Mouse (Mus musculus) erythroblast, adult 5-6 weeks (primary cell): Measurements from ENCODE around the gene Bfar. TPM values are rescaled to one million over a fixed set of nuclear protein-coding genes. Genes with fewer than 3 reads are reported as not detected.
"Not testable (repeated sequence)": the region's sequence is repeated elsewhere in the genome, so short reads cannot be mapped to it uniquely, and the experiment has no call there.

Source experiments
- ATAC-seq: replicated peaks from 2 replicates; pipeline ENCODE4 v1.8.0; 2016; ENCODE audit warnings: moderate number of reproducible peaks, mild to moderate bottlenecking, moderate TSS enrichment, inconsistent platforms; ENCODE audit not compliant: poor library complexity, low FRiP score, severe bottlenecking
- total RNA-seq, 2 experiments: library from RNA; stranded (forward) in 1 of 2; stranded (reverse) in 1 of 2; fragments of 150-400 nt in 1 of 2; fragments of 200-764, 138-1000 nt in 1 of 2; gene quantifications; 2 replicates each; pipeline versions ENCODE4 v1.2.3 to v1.2.4; 2015 to 2017; ENCODE audit warnings: low replicate concordance in 2 of 2

The Bfar gene
- total RNA-seq, 2 experiments from 2014 or later, result 10.4 to 10.6 TPM

GRCm38 (mm10) chr16:13714910-13715309 is 43.3 kb downstream of the Bfar start:
- ATAC-seq, result no peak

GRCm38 (mm10) chr16:13716821-13717553 is 45.3 kb downstream of the Bfar start:
- no peak for ATAC-seq

GRCm38 (mm10) chr16:13722937-13723336 is 51.3 kb downstream of the Bfar start:
- ATAC-seq, result no peak

GRCm38 (mm10) chr16:13727811-13728335 is 56.2 kb downstream of the Bfar start:
- ATAC-seq, result no peak

GRCm38 (mm10) chr16:13729428-13729827 is 57.8 kb downstream of the Bfar start:
- no peak for ATAC-seq

GRCm38 (mm10) chr16:13730285-13731255 is 58.9 kb downstream of the Bfar start, which contains the start of gene Pla2g10:
Pla2g10 (minus strand) TSS chr16:13730983.
- ATAC-seq, result no peak

GRCm38 (mm10) chr16:13732786-13733185 is 61.1 kb downstream of the Bfar start:
- ATAC-seq, result no peak

- peak; percentile 77; the same call in 1 of the 2 replicates for ATAC-seq
These were observed 62.0 kb downstream of the Bfar start for GRCm38 (mm10) chr16:13733518-13734137.

- ATAC-seq, result no peak
These were observed 64.3 kb downstream of the Bfar start for GRCm38 (mm10) chr16:13735977-13736376.

GRCm38 (mm10) chr16:13739044-13739443 is 67.4 kb downstream of the Bfar start:
- not testable (repeated sequence) for ATAC-seq

GRCm38 (mm10) chr16:13740844-13741243 is 69.2 kb downstream of the Bfar start:
- no peak for ATAC-seq

- no peak for ATAC-seq
These were observed 76.0 kb downstream of the Bfar start for GRCm38 (mm10) chr16:13747708-13748107.

GRCm38 (mm10) chr16:13748124-13748523 is 76.5 kb downstream of the Bfar start:
- no peak for ATAC-seq

GRCm38 (mm10) chr16:13748813-13749212 is 77.2 kb downstream of the Bfar start:
- not testable (repeated sequence) for ATAC-seq

GRCm38 (mm10) chr16:13749306-13749705 is 77.6 kb downstream of the Bfar start:
- ATAC-seq, result no peak

GRCm38 (mm10) chr16:13749981-13750380 is 78.3 kb downstream of the Bfar start:
- ATAC-seq, result no peak

GRCm38 (mm10) chr16:13750626-13751025 is 79.0 kb downstream of the Bfar start:
- no peak for ATAC-seq
